Mouse (Mus musculus) neural tube, embryonic 15.5 days (tissue): ENCODE results near the gene Slc25a47. TPM values are rescaled to one million over a fixed set of nuclear protein-coding genes. Genes with fewer than 3 reads are reported as not detected.
A peak's percentile ranks its signal among the peaks of the same experiment; 100 is the strongest.

Experiments used
- ATAC-seq: fragments of 200-750 bp; cut with Nextera tagmentation; 2 replicates; pipeline ENCODE4 v1.8.0; 2017; ENCODE audit warnings: mild to moderate bottlenecking, moderate TSS enrichment, moderate library complexity; ENCODE audit not compliant: low FRiP score
- H3K27ac ChIP-seq: fragments of 300-500 bp; sonication (generic); replicated peaks from 2 replicates; pipeline ENCODE4 v1.5.1; 2015; ENCODE audit warnings: mild to moderate bottlenecking, inconsistent platforms
- H3K27me3 ChIP-seq: fragments of 300-500 bp; sonication (generic); replicated peaks from 2 replicates; pipeline ENCODE4 v1.6.1; 2015; ENCODE audit warnings: inconsistent platforms
- H3K36me3 ChIP-seq: fragments of 300-500 bp; sonication (generic); 2 replicates; pipeline ENCODE4 v1.6.1; 2015; ENCODE audit warnings: inconsistent platforms
- H3K4me1 ChIP-seq: fragments of 300-500 bp; sonication (generic); 2 replicates; pipeline ENCODE4 v1.6.1; 2015; ENCODE audit warnings: inconsistent platforms
- H3K4me2 ChIP-seq: fragments of 300-500 bp; sonication (generic); 2 replicates; pipeline ENCODE4 v1.6.1; 2015; ENCODE audit warnings: inconsistent platforms, mild to moderate bottlenecking, moderate library complexity
- H3K4me3 ChIP-seq: fragments of 300-500 bp; sonication (generic); replicated peaks from 2 replicates; pipeline ENCODE4 v1.5.1; 2015; ENCODE audit warnings: mild to moderate bottlenecking, inconsistent platforms
- H3K9ac ChIP-seq: fragments of 300-500 bp; sonication (generic); replicated peaks from 2 replicates; pipeline ENCODE4 v1.6.1; 2015; ENCODE audit warnings: mild to moderate bottlenecking, inconsistent platforms
- H3K9me3 ChIP-seq: fragments of 300-500 bp; sonication (generic); replicated peaks from 2 replicates; pipeline ENCODE4 v1.6.1; 2016; ENCODE audit warnings: inconsistent platforms
- WGBS: fragments of 180-500 bp; shearing (Covaris S2); methylation state at CpG from one replicate; pipeline ENCODE4 v1.1.7; 2015; ENCODE audit warnings: mixed read lengths; 5-methylcytosine and 5-hydroxymethylcytosine counted together
- polyA plus RNA-seq: library from polyadenylated mRNA; unstranded; fragments of >200 nt; fragmentation: Nextera tagmentation; extraction: Ambion mirVana; gene quantifications from 2 replicates; pipeline ENCODE4 v1.2.1, GENCODE M21; 2015

Slc25a47 gene
- polyA plus RNA-seq, 1 experiment from 2014 or later: 6.7 TPM

DNA sequence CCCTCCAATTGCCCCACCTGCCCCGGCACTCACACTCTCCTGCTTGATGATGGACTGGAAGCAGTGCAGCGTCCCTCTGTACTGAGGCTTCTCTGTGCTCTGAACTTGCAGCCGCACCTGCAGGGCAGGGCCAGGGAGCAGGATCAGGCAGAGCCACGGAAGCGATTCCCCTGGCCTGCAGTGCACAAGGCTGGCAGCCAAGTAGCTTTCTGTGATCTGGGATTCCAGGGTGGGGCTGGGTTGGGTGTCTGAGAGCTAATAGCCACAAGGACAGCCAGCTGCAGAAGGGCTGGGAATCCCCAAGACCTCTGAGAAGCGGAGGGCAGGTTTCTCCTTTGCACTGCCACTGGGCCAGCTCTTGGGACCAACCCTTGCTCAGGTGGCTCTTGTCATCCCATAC is 8.2 kb upstream of the Slc25a47 start:
- no peak overlapping the region for H3K27ac ChIP-seq
- H3K9ac ChIP-seq: no peak overlapping the region
- no peak overlapping the region for H3K4me2 ChIP-seq
- 93% methylated on average over 6 of the region's 6 CpGs for WGBS
- peaks cover 13% of the 10 kb centered on the region; the same call in 1 of the 2 replicates for H3K36me3 ChIP-seq
- no peak overlapping the region for H3K4me3 ChIP-seq
- ATAC-seq: no peak
- H3K27me3 ChIP-seq: no peaks in the 10 kb centered on the region
- H3K9me3 ChIP-seq: no peaks in the 10 kb centered on the region
- H3K4me1 ChIP-seq: peaks cover 9% of the 10 kb centered on the region

DNA sequence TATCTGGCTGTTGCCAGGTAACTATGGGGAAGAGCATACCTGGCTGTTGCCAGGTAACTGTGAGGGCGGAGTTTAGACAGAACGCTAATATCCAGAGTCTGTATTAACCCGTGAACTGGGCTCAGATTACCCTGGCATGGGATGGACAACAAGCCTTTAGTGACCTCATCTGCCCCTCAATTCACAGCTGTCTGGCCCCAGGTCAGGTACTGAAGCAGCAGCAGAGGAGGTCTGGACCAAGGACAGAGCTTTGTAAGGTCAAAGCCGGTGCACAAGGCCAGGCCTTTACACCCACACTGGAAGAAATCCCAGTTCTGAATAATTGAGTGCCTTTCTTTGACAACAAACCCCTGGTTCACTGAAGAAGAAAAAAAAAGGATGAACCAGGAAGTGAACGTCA is 6.2 kb upstream of the Slc25a47 start:
- Histone ChIP-seq H3K4me3 (no peak overlapping the region), H3K4me1 (peaks cover 29% of the 10 kb centered on the region), H3K9me3 (no peaks in the 10 kb centered on the region), H3K27me3 (no peaks in the 10 kb centered on the region), H3K27ac (no peak overlapping the region), H3K36me3 (peaks cover 13% of the 10 kb centered on the region; the same call in 1 of the 2 replicates), H3K9ac (no peak overlapping the region), H3K4me2 (no peak overlapping the region)
- no peak for ATAC-seq
- 85% methylated on average over 5 of the region's 5 CpGs for WGBS

DNA sequence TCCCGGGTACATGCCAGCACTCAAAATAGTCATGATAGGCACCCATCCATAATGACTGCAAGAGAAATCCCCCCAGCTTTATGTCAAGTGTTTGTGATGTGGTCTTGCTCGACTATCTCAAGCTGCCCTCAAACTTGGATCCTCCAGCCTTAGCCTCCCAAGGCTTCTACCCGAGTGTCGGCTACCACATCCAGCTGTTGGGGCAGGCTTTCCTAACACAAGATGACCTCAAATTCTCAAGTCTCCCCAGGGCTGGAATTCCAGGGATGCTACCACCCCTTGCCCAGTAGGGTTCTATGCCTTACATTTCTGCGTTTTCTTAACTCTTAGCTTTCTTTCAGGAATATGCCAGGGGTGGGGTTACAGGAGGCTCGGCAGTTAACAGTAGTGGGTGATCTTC is 5.5 kb upstream of the Slc25a47 start:
- WGBS: 92% methylated on average over 6 of the region's 6 CpGs
- Histone ChIP-seq H3K36me3 (peaks cover 13% of the 10 kb centered on the region; the same call in 1 of the 2 replicates), H3K27me3 (no peaks in the 10 kb centered on the region), H3K4me3 (no peak overlapping the region), H3K4me1 (peaks cover 36% of the 10 kb centered on the region), H3K9me3 (no peaks in the 10 kb centered on the region), H3K4me2 (no peak overlapping the region), H3K27ac (no peak overlapping the region), H3K9ac (no peak overlapping the region)
- no peak for ATAC-seq

DNA sequence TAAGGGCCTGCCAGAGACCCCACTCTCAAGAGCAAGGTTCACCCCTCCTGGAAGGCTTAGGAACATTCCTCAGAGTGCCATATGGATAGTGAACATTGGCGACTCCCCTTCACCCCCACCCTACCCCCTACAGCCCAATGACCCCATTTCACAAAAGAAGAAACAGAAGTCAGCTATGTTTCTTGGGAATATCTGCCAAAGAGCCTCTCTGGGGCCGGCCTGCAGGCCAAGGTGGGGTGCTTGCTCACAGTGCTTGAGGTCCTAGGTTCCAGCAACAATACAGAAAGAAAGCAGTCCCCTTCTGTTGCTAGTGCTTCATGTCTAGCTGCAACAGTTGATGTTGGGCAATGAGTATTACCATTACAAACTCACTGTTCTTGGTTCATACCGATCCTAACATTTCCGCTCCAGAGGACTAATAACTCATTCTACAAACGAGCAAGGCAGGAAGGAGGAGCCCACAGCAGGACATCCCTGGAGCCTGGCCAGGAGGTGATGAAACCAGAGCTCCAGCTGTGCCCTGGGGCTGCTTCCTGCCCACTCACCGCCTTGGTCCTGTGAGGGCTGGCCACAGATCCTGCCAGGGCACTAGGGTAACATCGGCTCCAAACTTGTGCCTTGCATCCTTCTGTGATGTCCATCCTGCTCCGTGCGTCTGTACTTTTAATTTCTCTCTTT is 3.7 kb upstream of the Slc25a47 start:
- H3K9me3 ChIP-seq: no peaks in the 10 kb centered on the region
- H3K36me3 ChIP-seq: peaks cover 5% of the 10 kb centered on the region; the same call in 1 of the 2 replicates
- H3K4me3 ChIP-seq: no peak overlapping the region
- H3K9ac ChIP-seq: no peak overlapping the region
- WGBS: 52% methylated on average over 9 of the region's 9 CpGs
- H3K4me2 ChIP-seq: no peak overlapping the region
- H3K27me3 ChIP-seq: no peaks in the 10 kb centered on the region
- ATAC-seq: no peak
- peaks cover 45% of the 10 kb centered on the region for H3K4me1 ChIP-seq
- no peak overlapping the region for H3K27ac ChIP-seq

DNA sequence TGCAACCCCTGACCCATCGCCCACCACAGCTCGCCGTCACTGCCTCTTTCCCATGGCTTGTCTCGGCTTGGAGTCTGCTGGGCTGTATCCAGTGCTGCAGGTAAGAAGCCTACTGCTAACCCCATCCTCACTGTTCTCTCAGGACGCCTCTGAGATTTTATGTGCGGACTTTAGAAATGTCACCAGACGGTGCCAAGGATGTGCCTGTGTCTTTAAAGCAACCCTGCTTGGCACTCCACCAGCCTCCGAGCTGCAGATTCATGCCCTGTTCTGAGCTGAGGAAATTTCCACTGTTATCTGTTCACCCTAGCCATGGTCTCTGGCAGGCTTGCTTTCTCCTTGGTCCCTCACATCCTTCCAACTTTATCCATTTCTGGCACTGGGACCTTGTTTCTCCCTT is 3.0 kb upstream of the Slc25a47 start:
- H3K27ac ChIP-seq: no peak overlapping the region
- no peak for ATAC-seq
- H3K9me3 ChIP-seq: no peaks in the 10 kb centered on the region
- 81% methylated on average over 8 of the region's 8 CpGs for WGBS
- 0 out of 2 replicates have a peak, but pooled peaks cover 3% of the 10 kb centered on the region for H3K36me3 ChIP-seq
- no peak overlapping the region for H3K9ac ChIP-seq
- H3K4me1 ChIP-seq: peaks cover 52% of the 10 kb centered on the region
- no peak overlapping the region for H3K4me3 ChIP-seq
- H3K4me2 ChIP-seq: no peak overlapping the region
- no peaks in the 10 kb centered on the region for H3K27me3 ChIP-seq

DNA sequence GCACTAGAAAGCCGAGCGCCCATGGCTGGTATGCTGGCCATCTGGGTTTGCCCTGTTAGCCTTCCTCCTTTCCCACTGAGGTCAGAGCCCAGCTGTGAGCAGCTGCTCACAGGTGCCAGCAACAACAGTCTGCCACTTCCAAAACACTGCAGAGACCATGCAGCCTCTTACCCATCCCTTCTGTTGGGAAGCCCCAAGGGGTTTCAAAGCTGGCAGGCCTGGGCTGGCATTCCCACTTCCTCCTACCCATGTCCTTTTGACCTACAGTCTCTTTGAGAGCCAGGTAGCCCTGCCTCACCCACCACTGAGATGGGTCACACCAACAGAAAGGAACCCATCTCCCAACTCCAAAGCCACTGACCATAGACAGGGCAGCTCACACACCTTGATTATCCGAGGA is 2.4 kb upstream of the Slc25a47 start:
- no peaks in the 10 kb centered on the region for H3K9me3 ChIP-seq
- H3K4me3 ChIP-seq: no peak overlapping the region
- no peak for ATAC-seq
- 93% methylated on average over 3 of the region's 3 CpGs for WGBS
- no peak overlapping the region for H3K27ac ChIP-seq
- H3K36me3 ChIP-seq: no peaks in the 10 kb centered on the region
- 0 out of 2 replicates have a peak overlapping the region, but pooled peaks have one; percentile 1 for H3K4me2 ChIP-seq
- peaks cover 57% of the 10 kb centered on the region for H3K4me1 ChIP-seq
- H3K27me3 ChIP-seq: no peaks in the 10 kb centered on the region
- no peak overlapping the region for H3K9ac ChIP-seq

DNA sequence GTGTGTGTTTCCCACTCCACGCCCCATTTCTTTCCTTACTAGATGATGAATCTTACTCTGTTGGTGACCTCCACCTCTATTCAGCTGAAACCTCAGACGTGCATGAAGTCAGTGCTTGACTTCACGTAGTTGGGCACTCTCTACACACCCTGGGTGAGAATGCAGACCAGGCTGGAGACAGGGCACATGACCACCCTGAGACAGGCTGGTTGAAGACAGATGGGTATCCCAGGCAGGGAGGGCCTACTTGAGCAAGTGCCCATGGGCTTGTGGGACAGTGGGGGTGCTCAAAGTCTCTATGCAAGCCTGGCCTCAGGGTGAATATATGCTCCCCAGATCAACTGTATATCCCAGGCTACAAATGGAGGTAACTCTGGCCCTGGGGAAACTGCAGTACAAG is 1.5 kb upstream of the Slc25a47 start:
- no peaks in the 10 kb centered on the region for H3K36me3 ChIP-seq
- 0 out of 2 replicates have a peak overlapping the region, but pooled peaks have one; percentile 67 for H3K9ac ChIP-seq
- no peak for ATAC-seq
- 90% methylated on average over 3 of the region's 3 CpGs for WGBS
- H3K4me2 ChIP-seq: peak overlapping the region; percentile 93
- no peak overlapping the region for H3K27ac ChIP-seq
- H3K4me3 ChIP-seq: peak overlapping the region; percentile 88; the same call in 1 of the 2 replicates
- H3K4me1 ChIP-seq: peaks cover 57% of the 10 kb centered on the region
- H3K27me3 ChIP-seq: no peaks in the 10 kb centered on the region
- H3K9me3 ChIP-seq: no peaks in the 10 kb centered on the region

DNA sequence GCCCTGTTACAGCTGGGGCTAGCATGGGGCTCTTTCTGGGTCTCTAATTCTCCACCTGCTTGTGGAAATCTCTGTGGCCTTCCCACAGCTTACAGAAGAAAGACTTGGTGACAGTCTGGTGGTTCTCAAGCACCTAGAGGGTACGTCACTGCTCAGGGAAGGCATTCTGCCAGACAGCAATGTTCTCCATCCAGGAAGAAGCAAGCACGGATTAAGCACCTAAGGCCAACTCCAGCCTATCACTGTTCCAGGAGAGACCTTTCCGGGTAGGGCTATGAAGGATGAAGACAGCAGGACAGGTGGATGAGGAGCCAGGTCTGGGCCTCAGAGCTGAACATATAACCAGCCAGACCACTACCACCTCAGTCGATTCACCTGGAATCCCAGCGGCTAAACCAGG is 1.1 kb upstream of the Slc25a47 start:
- Histone ChIP-seq H3K27ac (no peak overlapping the region), H3K4me1 (peaks cover 57% of the 10 kb centered on the region), H3K4me2 (peak overlapping the region; percentile 93), H3K9ac (peak overlapping the region; percentile 67; the same call in 1 of the 2 replicates), H3K36me3 (no peaks in the 10 kb centered on the region), H3K4me3 (peak overlapping the region; percentile 88), H3K9me3 (no peaks in the 10 kb centered on the region), H3K27me3 (no peaks in the 10 kb centered on the region)
- 43% methylated on average over 5 of the region's 5 CpGs for WGBS
- no peak for ATAC-seq

DNA sequence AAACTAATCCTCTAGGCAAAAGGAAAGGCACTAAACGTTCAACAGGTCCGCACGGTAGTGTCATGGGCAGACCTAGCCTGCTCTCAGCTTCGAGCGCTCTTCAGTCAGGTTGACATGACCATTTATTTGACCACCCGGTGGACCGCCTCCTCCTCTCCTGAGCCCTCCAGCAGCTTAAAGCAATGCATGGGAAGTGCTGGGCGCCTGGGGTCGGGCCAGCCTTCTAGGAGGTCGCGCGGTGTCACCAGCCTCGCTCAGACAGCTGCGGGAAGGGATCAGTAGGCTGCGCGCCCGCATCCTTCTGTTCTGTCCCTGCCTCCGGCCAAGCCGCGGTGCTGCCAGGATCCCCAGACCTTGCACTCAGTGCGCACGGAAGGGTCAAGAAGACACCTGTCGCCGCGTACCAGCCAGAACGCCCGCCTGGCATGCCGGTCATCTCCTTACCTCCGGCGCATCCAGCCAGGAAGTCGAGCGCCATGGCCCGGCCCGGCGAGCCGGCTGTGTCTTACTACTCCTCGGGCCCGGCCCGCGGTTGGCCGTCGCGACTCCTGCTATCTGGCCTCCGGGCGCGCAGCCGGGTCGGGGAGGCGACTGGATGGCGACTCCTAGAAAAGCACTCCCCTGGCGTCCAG is 522 bp upstream of the Slc25a47 start:
- no peaks in the 10 kb centered on the region for H3K9me3 ChIP-seq
- peak overlapping the region; percentile 93 for H3K4me2 ChIP-seq
- H3K9ac ChIP-seq: peak overlapping the region; percentile 67
- whole genome bisulfite sequencing: 2% methylated on average over 50 of the region's 51 CpGs
- H3K27ac ChIP-seq: peak overlapping the region; percentile 86
- no peaks in the 10 kb centered on the region for H3K36me3 ChIP-seq
- H3K27me3 ChIP-seq: no peaks in the 10 kb centered on the region
- ATAC-seq: peak; percentile 34
- peaks cover 59% of the 10 kb centered on the region for H3K4me1 ChIP-seq
- H3K4me3 ChIP-seq: peak overlapping the region; percentile 88

DNA sequence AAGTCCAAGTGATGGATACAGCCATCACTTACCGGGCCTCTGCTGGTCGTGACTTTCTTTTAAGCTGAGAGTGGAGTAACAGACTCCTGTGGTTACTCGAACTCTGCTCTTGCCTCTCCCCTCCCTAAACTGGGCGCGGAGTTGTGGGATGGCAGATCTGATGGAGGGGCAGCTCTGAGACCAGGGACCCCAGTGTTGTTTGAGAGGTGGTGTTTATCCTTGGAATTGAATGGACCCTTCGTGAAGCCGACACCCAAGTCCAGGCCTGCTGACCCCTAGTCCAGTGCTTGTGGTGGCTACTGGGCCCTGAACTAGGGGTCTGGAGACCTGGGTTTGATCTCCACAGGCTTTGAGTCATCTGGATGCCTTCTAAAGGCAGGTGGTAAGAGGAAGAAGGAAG is 876 bp downstream of the Slc25a47 start:
- Histone ChIP-seq H3K9ac (peak overlapping the region; percentile 67), H3K4me1 (peaks cover 59% of the 10 kb centered on the region), H3K4me2 (peak overlapping the region; percentile 93), H3K27me3 (no peaks in the 10 kb centered on the region), H3K36me3 (peaks cover 9% of the 10 kb centered on the region), H3K27ac (peak overlapping the region; percentile 86), H3K9me3 (no peaks in the 10 kb centered on the region), H3K4me3 (peak overlapping the region; percentile 88)
- 67% methylated on average over 7 of the region's 7 CpGs for WGBS
- no peak for ATAC-seq

DNA sequence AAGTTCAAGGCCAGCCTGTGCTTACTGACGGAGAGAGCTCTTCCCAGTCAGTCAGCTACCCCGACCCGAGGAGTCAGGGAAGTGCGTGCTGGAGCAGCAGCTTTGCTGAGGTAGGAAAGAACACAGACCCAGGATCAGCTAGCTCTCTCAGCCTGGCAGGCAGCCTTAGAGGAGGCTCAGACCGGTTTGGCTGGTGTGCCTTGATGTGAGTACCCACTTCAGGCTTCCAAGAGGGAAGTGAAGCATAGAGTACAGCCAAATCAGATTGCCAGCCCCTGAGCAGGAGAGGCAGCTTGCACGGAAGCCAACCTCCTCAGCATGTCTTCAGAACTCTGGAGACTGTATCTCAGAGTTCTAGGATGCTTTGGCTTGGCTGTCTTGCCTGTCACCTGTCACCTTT is 5.3 kb downstream of the Slc25a47 start:
- Histone ChIP-seq H3K4me3 (no peak overlapping the region), H3K4me1 (peaks cover 29% of the 10 kb centered on the region), H3K9me3 (no peaks in the 10 kb centered on the region), H3K9ac (no peak overlapping the region), H3K27ac (no peak overlapping the region), H3K27me3 (no peaks in the 10 kb centered on the region), H3K4me2 (no peak overlapping the region), H3K36me3 (peaks cover 36% of the 10 kb centered on the region)
- ATAC-seq: no peak
- WGBS: 92% methylated on average over 6 of the region's 6 CpGs

DNA sequence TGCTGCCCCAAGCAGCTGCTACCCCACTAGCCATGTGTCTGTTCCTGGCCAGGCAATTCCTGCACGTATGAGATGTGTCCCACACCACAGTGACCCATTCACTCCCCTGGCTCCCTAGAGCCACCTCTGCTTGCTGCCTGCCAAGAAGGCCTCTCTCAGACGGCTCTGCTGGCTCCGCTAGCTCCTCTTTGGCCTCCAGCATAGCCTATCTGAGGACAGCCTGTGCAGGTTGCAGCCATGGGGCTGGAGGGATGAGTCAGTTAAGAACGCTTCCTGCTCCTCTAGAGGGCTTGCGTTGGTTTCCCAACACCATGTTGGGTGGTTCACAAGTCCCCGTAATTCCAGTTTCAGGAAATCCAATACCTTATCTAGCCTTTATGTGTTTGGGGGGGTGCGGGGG is 6.8 kb downstream of the Slc25a47 start:
- no peak for ATAC-seq
- Histone ChIP-seq H3K4me3 (no peak overlapping the region), H3K27me3 (no peaks in the 10 kb centered on the region), H3K9me3 (no peaks in the 10 kb centered on the region), H3K27ac (no peak overlapping the region), H3K36me3 (peaks cover 36% of the 10 kb centered on the region), H3K4me1 (peaks cover 14% of the 10 kb centered on the region), H3K9ac (no peak overlapping the region), H3K4me2 (no peak overlapping the region)
- 90% methylated on average over 7 of the region's 7 CpGs for WGBS
